Mouse (Mus musculus): ENCODE data around the gene Pmfbp1.

The Pmfbp1 gene

GRCm38 (mm10) chr8:109503566-109503965 lies 9.7 kb downstream of the Pmfbp1 start:
- DNase-seq: no peak

GRCm38 (mm10) chr8:109505560-109505959 lies 11.7 kb downstream of the Pmfbp1 start:
- DNase-seq: no peak

GRCm38 (mm10) chr8:109524008-109524407 lies 30.2 kb downstream of the Pmfbp1 start:
- DNase-seq: no peak

GRCm38 (mm10) chr8:109535140-109535990 lies 41.5 kb downstream of the Pmfbp1 start:
- DNase-seq: no peak

GRCm38 (mm10) chr8:109536703-109537102 lies 42.9 kb downstream of the Pmfbp1 start:
- peak; percentile 44 for DNase-seq

- DNase-seq: no peak
Observed at GRCm38 (mm10) chr8:109542165-109542564, 48.3 kb downstream of the Pmfbp1 start.

- DNase-seq: no peak
Observed at GRCm38 (mm10) chr8:109542748-109543519, 49.1 kb downstream of the Pmfbp1 start.

- no peak for DNase-seq
Observed at GRCm38 (mm10) chr8:109544049-109544448, 50.2 kb downstream of the Pmfbp1 start.

- no peak for DNase-seq
Observed at GRCm38 (mm10) chr8:109551663-109552062, 57.8 kb downstream of the Pmfbp1 start.

- no peak for DNase-seq
Observed at GRCm38 (mm10) chr8:109563881-109564280, 70.1 kb downstream of the Pmfbp1 start.

- no peak for DNase-seq
Observed at GRCm38 (mm10) chr8:109564766-109565165, 70.9 kb downstream of the Pmfbp1 start.

- DNase-seq: peak; percentile 99
Observed at GRCm38 (mm10) chr8:109565498-109566333, 71.9 kb downstream of the Pmfbp1 start, which contains the start of the genes Dhx38 and Txnl4b. Dhx38 (minus strand) TSS chr8:109565861. Txnl4b (plus strand) TSS chr8:109565892.

- no peak for DNase-seq
Observed at GRCm38 (mm10) chr8:109571139-109571538, 77.3 kb downstream of the Pmfbp1 start.

GRCm38 (mm10) chr8:109576311-109576710 lies 82.5 kb downstream of the Pmfbp1 start:
- no peak for DNase-seq

- no peak for DNase-seq
Observed at GRCm38 (mm10) chr8:109578900-109579301, 85.1 kb downstream of the Pmfbp1 start, which contains the start of gene Hp. Hp (minus strand) TSS chr8:109579172.

GRCm38 (mm10) chr8:109584293-109584692 lies 90.5 kb downstream of the Pmfbp1 start:
- no peak for DNase-seq

GRCm38 (mm10) chr8:109584830-109585229 lies 91.0 kb downstream of the Pmfbp1 start:
- no peak for DNase-seq

GRCm38 (mm10) chr8:109585652-109586051 lies 91.8 kb downstream of the Pmfbp1 start:
- DNase-seq: no peak

GRCm38 (mm10) chr8:109586972-109587504 lies 93.2 kb downstream of the Pmfbp1 start:
- DNase-seq: no peak

- no peak for DNase-seq
Observed at GRCm38 (mm10) chr8:109590901-109591300, 97.1 kb downstream of the Pmfbp1 start.

GRCm38 (mm10) chr8:109591367-109591766 lies 97.5 kb downstream of the Pmfbp1 start:
- DNase-seq: no peak

- no peak for DNase-seq
Observed at GRCm38 (mm10) chr8:109592164-109592563, 98.3 kb downstream of the Pmfbp1 start.

All from cerebellum, adult 11 months (tissue).